Mouse (Mus musculus) A20 (cell line): ENCODE data around the gene Batf.
"Not testable (repeated sequence)": the region's sequence is repeated elsewhere in the genome, so short reads cannot be mapped to it uniquely, and the experiment has no call there.

Experiments used
- DNase-seq: peaks from one replicate; pipeline ENCODE4 v3.0.0-alpha.2; 2011; ENCODE audit warnings: low read depth, low spot score

The Batf gene

DNA sequence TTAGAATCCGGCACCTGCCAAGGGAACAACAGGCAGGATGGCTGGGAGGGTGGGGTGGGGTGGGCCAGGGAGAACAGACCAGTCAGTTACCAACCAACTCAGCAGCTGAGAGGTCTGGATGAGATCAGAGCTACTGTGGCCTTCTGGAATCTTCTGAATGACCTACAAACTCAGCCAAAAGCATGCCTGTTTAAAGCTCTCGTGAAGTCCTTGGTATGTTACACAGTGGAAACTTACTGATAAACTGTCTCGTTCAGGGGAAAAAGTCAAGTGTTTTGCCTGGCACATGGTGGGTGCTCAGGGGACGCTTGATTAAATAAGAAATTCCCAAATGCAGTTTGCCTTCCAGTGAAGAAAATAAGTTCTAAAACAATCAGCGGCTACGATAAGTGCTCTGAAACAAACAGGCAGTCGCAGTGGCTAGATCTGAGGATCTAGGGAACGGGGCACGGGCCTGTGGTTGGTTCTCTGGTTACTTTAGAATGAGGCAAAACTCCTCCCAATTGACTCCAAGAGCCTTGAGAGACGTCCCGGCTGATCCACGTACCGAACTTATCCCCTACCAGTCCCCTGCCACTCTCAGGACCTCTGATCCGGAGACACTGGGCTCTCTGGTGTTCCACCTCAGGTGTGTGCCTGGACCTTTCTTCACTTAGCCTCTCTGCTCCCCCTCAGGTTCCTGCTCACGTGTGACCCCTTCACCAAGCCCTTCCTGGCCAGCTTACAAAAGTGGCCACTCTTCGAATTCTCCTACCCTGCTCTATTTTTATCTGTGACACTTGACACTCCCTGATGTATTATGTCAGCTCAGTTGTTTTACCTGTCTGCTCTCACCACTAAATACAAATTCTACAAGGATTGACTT lies 1.8 kb upstream of the Batf start:
- peak; percentile 24 for DNase-seq

GRCm38 (mm10) chr12:85687217-85687533 lies 706 bp downstream of the Batf start:
- DNase-seq = peak; percentile 47

- peak; percentile 67 for DNase-seq
Observed at GRCm38 (mm10) chr12:85687846-85688245, 1.4 kb downstream of the Batf start.

GRCm38 (mm10) chr12:85695787-85696186 lies 9.3 kb downstream of the Batf start:
- no peak for DNase-seq

DNA sequence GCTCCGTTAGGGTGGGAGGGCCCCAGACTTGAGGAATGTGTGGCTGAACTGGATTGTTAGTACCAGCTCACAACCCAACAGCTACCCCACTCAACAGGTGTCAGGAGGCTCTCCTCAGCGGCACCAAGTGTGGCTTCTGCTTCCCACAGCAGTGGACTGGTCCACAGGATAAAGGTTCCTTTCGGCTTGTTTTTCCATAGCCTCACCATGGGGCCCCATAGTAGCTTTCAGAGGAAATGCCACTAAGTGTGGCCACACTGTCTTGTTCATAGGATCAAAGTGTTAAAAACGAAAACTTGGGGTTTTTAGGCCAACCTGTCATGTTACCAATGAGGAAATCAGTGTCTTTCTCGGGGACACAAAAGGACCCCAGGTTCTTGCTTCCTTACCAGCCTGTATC lies 10.0 kb downstream of the Batf start:
- no peak for DNase-seq

DNA sequence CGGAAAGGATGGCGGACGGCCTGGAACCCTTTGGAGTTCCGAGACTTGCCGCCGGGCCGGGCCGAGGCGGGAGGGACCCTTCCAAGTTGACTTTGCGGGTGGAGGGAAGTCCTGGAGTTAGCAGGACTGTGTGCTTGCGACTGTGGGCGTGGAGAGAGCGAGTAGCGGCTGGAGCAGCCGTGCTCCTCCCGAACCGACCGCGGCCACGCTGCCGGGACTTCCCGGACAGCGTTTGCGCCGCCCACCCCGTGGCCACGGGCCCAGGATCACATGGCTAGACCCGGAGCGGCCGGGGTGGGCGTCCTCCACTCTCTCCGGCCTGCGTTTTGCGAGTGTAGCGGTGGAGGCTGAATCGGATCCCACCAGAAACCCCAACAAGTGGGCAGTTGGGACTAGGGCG lies 11.7 kb downstream of the Batf start:
- not testable (repeated sequence) for DNase-seq

- DNase-seq = no peak
Observed at GRCm38 (mm10) chr12:85700191-85700841, 13.8 kb downstream of the Batf start.

DNA sequence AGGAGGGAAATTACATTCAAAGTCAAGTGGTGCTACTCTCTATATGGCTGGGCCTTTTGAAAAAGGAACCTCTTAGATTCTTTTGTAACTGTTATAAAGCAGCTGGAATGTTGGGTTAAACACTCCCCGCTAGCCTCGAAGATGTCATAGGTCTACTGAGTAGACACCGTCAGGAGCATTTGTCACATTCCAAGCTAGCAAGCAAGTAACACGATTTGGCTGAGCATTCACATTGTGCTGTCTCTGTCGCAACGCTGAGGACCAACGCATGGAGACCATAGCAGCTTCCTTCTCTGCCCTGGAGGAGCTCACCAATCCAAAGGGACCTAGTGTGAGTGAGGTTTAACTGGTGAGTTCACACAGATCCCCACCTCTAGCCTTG lies 14.4 kb downstream of the Batf start:
- no peak for DNase-seq

DNA sequence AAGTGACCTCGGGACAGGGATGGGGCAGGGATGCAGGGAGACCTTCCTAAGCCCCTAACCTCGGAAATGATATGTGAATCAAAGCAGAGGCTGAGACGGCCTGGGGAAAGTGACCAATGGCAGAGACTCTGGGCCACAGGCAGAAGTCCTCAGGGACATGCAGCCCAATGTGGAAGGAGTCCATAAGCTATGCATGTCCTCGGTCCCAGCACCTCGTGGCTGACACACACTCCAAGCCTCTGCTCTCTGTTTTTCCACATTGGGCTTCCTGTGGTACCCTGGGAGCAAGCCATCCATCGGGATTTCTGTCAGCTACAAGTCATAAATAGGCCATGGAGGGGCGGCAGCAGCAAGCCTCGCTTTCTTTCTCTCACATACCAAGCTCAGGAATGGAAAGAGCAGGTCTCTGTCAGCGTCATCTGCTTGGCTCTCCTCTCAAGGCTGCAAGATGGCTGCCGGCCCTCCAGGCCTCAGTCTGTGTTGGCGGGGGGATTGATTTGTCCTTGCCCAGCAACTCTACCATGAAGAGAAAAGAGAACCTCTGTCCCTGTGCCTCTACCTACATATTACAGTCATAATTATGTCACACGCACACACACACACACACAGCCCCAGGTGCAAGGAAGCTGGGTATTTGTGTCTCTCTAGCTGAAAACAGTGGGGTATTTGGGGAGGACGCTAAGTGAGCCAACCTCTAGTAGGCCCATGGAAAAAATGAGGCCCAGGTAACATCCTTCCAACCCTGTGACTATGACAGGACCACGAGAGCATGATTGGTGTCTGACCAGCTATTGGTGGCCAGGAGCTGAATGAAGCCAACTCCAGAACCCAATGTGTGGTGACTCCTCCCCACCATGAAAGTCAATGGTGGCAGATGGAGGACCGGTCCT lies 15.9 kb downstream of the Batf start:
- no peak for DNase-seq

GRCm38 (mm10) chr12:85703507-85703906 lies 17.0 kb downstream of the Batf start:
- no peak for DNase-seq

- DNase-seq = no peak
Observed at GRCm38 (mm10) chr12:85704566-85704965, 18.1 kb downstream of the Batf start.

DNA sequence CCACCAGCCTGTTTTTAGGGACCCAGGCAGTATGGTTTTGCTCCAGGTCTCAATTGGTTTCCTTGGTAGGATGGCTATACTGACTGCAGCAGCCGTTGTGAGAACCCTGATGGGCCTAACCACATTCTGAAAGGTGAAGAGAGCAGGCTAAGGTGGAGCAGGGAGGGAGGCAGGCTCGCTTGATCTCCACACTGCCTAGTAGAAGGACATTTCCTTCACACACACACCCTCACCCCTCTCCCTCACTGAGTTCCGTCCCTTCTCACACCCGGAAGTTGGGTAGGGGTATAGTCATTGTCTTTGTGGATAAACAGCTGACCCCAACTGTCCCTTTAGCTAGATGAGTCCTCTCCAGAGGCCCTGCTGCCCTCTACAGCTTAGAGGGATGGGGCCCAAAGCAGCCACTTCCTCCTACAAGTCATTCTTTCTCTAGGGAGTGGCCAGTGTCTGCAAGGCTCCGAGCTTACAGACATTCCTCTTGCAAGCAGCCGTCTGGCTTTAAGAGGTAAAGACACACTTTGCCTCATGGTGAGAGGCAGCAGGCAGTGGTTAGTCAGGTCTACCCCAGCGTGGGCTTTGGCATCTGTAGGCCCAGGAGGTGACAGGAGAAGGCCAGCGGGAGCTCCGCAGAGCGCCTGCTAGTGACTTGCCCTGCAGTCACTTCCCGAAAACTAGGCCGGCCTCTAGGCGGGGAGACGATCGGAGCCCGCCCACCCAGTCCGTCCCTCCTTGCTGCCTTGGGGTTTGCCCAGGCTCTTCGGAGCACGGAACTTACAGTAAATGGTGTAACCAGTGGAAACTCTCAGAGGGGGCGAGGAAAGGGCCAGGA lies 18.7 kb downstream of the Batf start:
- no peak for DNase-seq

DNA sequence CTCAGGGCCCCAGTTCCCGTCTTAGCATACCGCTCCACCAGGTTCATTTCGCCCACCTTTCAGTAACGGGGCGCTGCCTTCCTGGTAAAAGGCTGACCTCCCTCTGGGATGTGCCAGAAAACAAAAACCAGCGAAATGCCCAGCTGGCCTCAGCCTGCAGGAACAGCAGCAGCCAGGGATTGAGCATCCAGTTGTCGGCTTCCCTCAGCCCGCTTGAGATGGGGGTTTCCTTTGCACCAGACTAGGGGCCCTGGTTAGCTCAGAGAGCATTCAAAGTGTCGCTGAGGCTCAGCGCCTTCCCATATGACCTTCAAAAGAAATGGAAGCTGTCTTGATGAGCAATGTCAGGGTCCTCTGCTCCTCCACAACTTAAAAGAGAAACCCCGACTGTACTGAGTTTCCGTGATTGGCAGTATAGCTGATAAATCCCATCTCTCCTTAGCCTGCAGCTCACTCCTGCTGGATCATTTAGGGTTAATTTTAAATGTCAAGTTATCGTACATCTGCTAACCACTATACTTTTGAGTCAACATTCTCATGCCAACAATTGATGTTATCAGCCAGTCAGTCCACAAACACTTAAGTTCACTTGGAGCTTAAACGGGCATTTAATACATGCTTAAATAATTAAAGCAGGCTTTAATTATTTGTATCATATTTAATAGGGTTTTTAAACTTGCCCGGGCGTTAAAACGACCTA lies 19.5 kb downstream of the Batf start:
- no peak for DNase-seq

- DNase-seq = no peak
Observed at GRCm38 (mm10) chr12:85706906-85707305, 20.4 kb downstream of the Batf start.

DNA sequence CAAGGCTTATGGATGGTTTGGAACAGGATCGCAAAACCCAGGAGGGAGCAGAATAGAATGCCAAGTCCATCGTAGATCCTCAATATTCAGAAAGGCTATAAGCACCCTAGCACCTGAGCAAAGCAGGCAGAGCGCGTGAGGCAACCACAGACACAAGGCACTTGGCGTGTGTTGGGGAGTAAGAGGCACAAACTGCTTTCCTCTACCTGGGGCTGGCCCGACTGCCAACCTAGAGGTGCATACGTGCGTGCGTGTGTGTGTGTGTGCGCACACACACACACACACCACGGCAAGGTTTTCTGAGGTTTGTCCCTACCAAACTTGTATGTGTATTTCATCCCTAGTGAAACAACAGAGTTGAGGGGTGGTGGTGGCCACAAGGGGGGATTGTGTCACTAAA lies 20.9 kb downstream of the Batf start:
- no peak for DNase-seq

DNA sequence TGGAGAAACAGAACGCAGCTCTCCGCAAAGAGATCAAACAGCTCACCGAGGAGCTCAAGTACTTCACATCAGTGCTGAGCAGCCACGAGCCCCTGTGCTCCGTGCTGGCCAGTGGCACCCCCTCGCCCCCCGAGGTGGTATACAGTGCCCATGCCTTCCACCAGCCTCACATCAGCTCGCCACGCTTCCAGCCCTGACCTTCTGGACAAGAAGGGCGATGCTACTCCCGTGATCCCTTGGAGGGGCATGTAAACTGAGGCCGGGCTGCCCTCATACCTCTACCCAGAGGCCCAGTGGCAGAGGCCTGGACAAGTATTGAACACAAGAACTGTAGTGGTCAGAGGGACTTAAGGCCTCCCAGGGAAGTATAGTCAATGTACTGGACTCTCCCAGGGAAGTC lies 22.1 kb downstream of the Batf start:
- DNase-seq = no peak

- DNase-seq = peak; percentile 85
Observed at GRCm38 (mm10) chr12:85710695-85711094, 24.2 kb downstream of the Batf start.

DNA sequence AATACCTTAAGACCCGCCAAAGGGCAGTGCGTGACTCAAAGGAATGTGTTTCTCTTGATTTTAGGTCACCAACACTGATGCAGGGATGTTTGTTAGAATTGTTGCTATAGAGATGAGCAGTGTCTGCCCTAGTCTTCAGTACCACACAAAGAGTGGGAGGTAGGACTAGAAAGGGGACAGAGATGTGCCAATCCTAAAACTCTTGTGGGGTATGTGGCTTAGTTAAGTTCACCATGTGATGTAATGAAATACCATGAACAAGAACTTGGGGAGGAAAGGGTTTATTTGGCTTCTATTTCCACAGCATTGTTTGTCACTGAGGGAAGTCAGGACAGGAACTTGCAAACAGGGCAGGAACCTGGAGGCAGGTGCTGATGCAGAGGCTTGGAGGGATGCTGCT lies 26.1 kb downstream of the Batf start:
- DNase-seq = peak; percentile 22

GRCm38 (mm10) chr12:85714126-85714525 lies 27.7 kb downstream of the Batf start:
- DNase-seq = no peak

GRCm38 (mm10) chr12:85725306-85725705 lies 38.8 kb downstream of the Batf start:
- DNase-seq = no peak
